In genomic region chr1:41652210-41652609, GRCm38 (mm10) we compare ENCODE assay signal across 10 mouse cellular contexts.
DNase-seq lines count a peak whose midpoint lies in the region; ATAC-seq lines count a peak whose summit lies in the region.
"Had no signal": no experiment of that assay in that cellular context is flagged by ENCODE, and none has a peak within 500 bp of the region (broad histone marks: within the 10 kb centered on the region; RNA-seq: fewer than 3 reads in every experiment).

No protein-coding gene starts in this region.

- ATAC-seq in heart, embryonic 12.5 days (ENCODE audit: insufficient number of reproducible peaks, low FRiP score): no peak
- no peak for ATAC-seq in lung, embryonic 16.5 days (ENCODE audit: low read depth)
- ATAC-seq in limb, embryonic 11.5 days (ENCODE audit: insufficient number of reproducible peaks, low FRiP score, low TSS enrichment, low read depth): no peak
- peak; percentile 25; the same call in 1 of the 2 replicates for ATAC-seq in neural tube, embryonic 14.5 days (ENCODE audit: low read depth)
- ATAC-seq in inflammation-experienced regulatory T-cells, adult 6 months: no peak

- DNase-seq in heart, adult 8-10 months (ENCODE audit: low spot score): no peak
- no peak for DNase-seq in lung, adult 18-20 months
- DNase-seq in limb, embryonic 11.5 days (ENCODE audit: low spot score): peak; percentile 47
- DNase-seq in layer of hippocampus, adult 8-10 months (ENCODE audit: low spot score in 2 of 2): no peak

- no peaks in the 10 kb centered on the region for H3K9me3 ChIP-seq in heart, embryonic 12.5 days (replicated peaks)
- no peaks in the 10 kb centered on the region for H3K9me3 ChIP-seq in lung, embryonic 16.5 days (ENCODE audit: control insufficient read depth, low read length)
- H3K9me3 ChIP-seq in limb, embryonic 11.5 days (ENCODE audit: control insufficient read depth, low read length): no peaks in the 10 kb centered on the region
- H3K9me3 ChIP-seq in neural tube, embryonic 14.5 days (ENCODE audit: control insufficient read depth, low read length): no peaks in the 10 kb centered on the region

- H3K4me2 ChIP-seq in heart, embryonic 12.5 days: no peak overlapping the region
- peak overlapping the region; percentile 22 for H3K4me2 ChIP-seq in lung, embryonic 16.5 days (ENCODE audit: low read depth, low read length)
- H3K4me2 ChIP-seq in limb, embryonic 11.5 days (ENCODE audit: low read depth, severe bottlenecking): no peak overlapping the region
- peak overlapping the region; percentile 27 for H3K4me2 ChIP-seq in neural tube, embryonic 14.5 days (ENCODE audit: low read depth, low read length)

- H3K27ac ChIP-seq in heart, embryonic 12.5 days (ENCODE audit: poor library complexity, severe bottlenecking): 0 out of 2 replicates have a peak overlapping the region, but pooled peaks have one; percentile 26
- peak overlapping the region; percentile 37; the same call in 1 of the 2 replicates for H3K27ac ChIP-seq in lung, embryonic 16.5 days (ENCODE audit: low read length)
- no peak overlapping the region for H3K27ac ChIP-seq in limb, embryonic 11.5 days (replicated peaks; ENCODE audit: low read depth, low read length)
- peak overlapping the region; percentile 23; the same call in 1 of the 2 replicates for H3K27ac ChIP-seq in neural tube, embryonic 14.5 days (ENCODE audit: low read depth, low read length)

- H3K4me1 ChIP-seq in heart, embryonic 12.5 days (replicated peaks): peaks cover 7% of the 10 kb centered on the region; the same call in 1 of the 2 replicates
- H3K4me1 ChIP-seq in lung, embryonic 16.5 days (replicated peaks; ENCODE audit: control insufficient read depth, insufficient read depth, low read length): peaks cover 6% of the 10 kb centered on the region
- 0 out of 2 replicates have a peak, but pooled peaks cover 2% of the 10 kb centered on the region for H3K4me1 ChIP-seq in limb, embryonic 11.5 days (ENCODE audit: control insufficient read depth, insufficient read depth, low read length)
- H3K4me1 ChIP-seq in neural tube, embryonic 14.5 days (ENCODE audit: control insufficient read depth, insufficient read depth, low read length): no peaks in the 10 kb centered on the region

- WGBS in heart, embryonic 12.5 days: 52% methylated on average over 3 of the region's 3 CpGs
- 44% methylated on average over 3 of the region's 3 CpGs for WGBS in lung, embryonic 16.5 days
- 9% methylated on average over 3 of the region's 3 CpGs for WGBS in limb, embryonic 11.5 days
- 4% methylated on average over 3 of the region's 3 CpGs for WGBS in neural tube, embryonic 14.5 days

- H3K36me3 ChIP-seq in heart, embryonic 12.5 days: no peaks in the 10 kb centered on the region
- no peaks in the 10 kb centered on the region for H3K36me3 ChIP-seq in lung, embryonic 16.5 days (ENCODE audit: control insufficient read depth, insufficient read depth, low read length)
- no peaks in the 10 kb centered on the region for H3K36me3 ChIP-seq in limb, embryonic 11.5 days (ENCODE audit: control insufficient read depth, insufficient read depth, low read length)
- no peaks in the 10 kb centered on the region for H3K36me3 ChIP-seq in neural tube, embryonic 14.5 days (ENCODE audit: control insufficient read depth, insufficient read depth, low read length)
- H3K36me3 ChIP-seq: G1E had no signal

- no peaks in the 10 kb centered on the region for H3K27me3 ChIP-seq in heart, embryonic 12.5 days (replicated peaks)
- H3K27me3 ChIP-seq in lung, embryonic 16.5 days (ENCODE audit: control insufficient read depth, insufficient read depth, low read depth, low read length): no peaks in the 10 kb centered on the region
- H3K27me3 ChIP-seq in limb, embryonic 11.5 days (ENCODE audit: control insufficient read depth, insufficient read depth, low read length): no peaks in the 10 kb centered on the region
- H3K27me3 ChIP-seq in neural tube, embryonic 14.5 days (ENCODE audit: control insufficient read depth, insufficient read depth, low read length): no peaks in the 10 kb centered on the region

- H3K9ac ChIP-seq in heart, embryonic 12.5 days: no peak overlapping the region
- H3K9ac ChIP-seq in lung, embryonic 16.5 days (ENCODE audit: low read length): no peak overlapping the region
- H3K9ac ChIP-seq in limb, embryonic 11.5 days (ENCODE audit: low read length): no peak overlapping the region
- no peak overlapping the region for H3K9ac ChIP-seq in neural tube, embryonic 14.5 days (replicated peaks; ENCODE audit: low read depth, low read length)

- no peak overlapping the region for H3K4me3 ChIP-seq in heart, embryonic 12.5 days
- no peak overlapping the region for H3K4me3 ChIP-seq in lung, embryonic 16.5 days (ENCODE audit: low read length)
- H3K4me3 ChIP-seq in limb, embryonic 11.5 days (ENCODE audit: low read depth, low read length): no peak overlapping the region
- H3K4me3 ChIP-seq in neural tube, embryonic 14.5 days (ENCODE audit: low read depth, low read length): no peak overlapping the region
- H3K4me3 ChIP-seq: myocyte had no signal

Comparison
In these comparisons a context has a peak if more than half of its experiments do, and no peak if none do; other contexts are left out.
1. H3K4me2 ChIP-seq: peak in lung, embryonic 16.5 days (single experiment) and neural tube, embryonic 14.5 days (single experiment); none in heart, embryonic 12.5 days (single experiment) and limb, embryonic 11.5 days (single experiment).